Mouse (Mus musculus): ENCODE results near the gene Ccdc86. TPM values are rescaled to one million over a fixed set of nuclear protein-coding genes. Genes with fewer than 3 reads are reported as not detected.

The Ccdc86 gene
- total RNA-seq, 1 experiment = 25.7 TPM

DNA sequence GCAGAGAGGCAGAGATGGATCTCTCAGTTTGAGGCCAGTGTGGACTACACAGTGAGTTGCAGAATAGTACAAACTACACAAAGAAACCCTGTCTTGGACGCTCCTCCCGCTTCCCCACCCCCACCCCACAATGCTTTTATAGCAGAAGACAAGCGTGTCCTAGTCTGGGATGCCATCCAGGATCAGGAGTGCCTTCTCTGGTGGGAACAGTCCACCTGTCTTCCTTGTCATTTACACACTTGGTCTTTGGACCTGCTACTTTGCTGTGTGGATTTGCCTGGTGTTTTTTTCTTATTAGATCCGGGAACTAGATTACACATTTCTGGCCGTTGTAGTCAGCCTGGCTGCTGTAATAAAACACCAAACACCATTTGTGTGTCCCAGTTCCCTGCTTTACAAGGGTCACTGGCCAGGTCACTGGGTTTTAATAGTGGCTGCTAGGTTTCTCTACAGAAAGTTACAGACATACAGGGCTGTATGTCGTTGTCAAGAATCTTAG is 22.9 kb downstream of the Ccdc86 start:
- Histone ChIP-seq H3K4me3 (ENCODE audit: insufficient read depth in 1 of 2, low read depth in 1 of 2, low read length in 2 of 2, poor library complexity in 1 of 2, severe bottlenecking in 1 of 2) (no peak overlapping the region), H3K9me3 (ENCODE audit: control insufficient read depth, insufficient read depth, low read depth, low read length) (no peaks in the 10 kb centered on the region), H3K9ac (ENCODE audit: insufficient read depth, low read depth, low read length, poor library complexity, severe bottlenecking) (no peak overlapping the region), H3K36me3 (ENCODE audit: control insufficient read depth, insufficient read depth, low read length, poor library complexity, severe bottlenecking) (no peaks in the 10 kb centered on the region), H3K27ac (ENCODE audit: insufficient read depth, low read depth, low read length, poor library complexity, severe bottlenecking) (no peak overlapping the region), H3K4me1 (ENCODE audit: control insufficient read depth in 2 of 2, insufficient read depth in 2 of 2, low read length in 2 of 2, poor library complexity in 1 of 2) (peaks cover 0 to 2% of the 10 kb centered on the region in 2 experiments; a peak in 1 of 4 replicates)
- in situ Hi-C loops (cut with MboI; ENCODE audit: low sequenced_read_pairs in 2 of 2, unreplicated experiment in 2 of 2) = no loop called here
- TF ChIP-seq ZC3H11A (IDR thresholded peaks at IDR 0.05; ENCODE audit: borderline replicate concordance, low read depth, low read length) = no peak
- no peak for TF ChIP-seq ZNF384 (IDR thresholded peaks at IDR 0.05; ENCODE audit: low read depth, low read length)
- TF ChIP-seq CHD2 (IDR thresholded peaks at IDR 0.05; ENCODE audit: low read depth, low read length) = no peak
- TF ChIP-seq MAFK (IDR thresholded peaks at IDR 0.05; ENCODE audit: insufficient read depth, low read depth, low read length) = no peak
- no peak for TF ChIP-seq HCFC1 (IDR thresholded peaks at IDR 0.05; ENCODE audit: borderline replicate concordance, insufficient read depth, low read length)
- DNase-seq (ENCODE audit: low read depth, low spot score) = no peak

DNA sequence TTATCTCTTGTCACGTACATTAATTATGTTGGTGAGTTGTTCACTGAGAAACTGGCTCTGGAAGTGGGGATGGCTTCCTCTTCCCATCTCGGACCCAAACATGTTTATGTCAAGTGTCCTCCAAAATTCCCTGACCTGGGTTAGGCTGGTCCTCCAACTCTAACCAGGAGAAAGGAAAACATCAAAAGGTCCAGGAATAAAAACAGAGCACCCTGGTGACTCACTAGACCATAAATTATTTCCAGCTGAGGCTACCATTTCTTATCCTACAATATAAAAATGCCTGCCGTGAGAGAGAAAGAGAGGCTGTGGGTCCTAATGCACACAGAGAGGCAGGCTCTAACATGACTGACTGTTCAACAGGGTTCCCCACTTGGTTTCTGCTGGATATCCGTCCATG is 24.8 kb downstream of the Ccdc86 start:
- Histone ChIP-seq H3K9ac (ENCODE audit: insufficient read depth, low read depth, low read length, poor library complexity, severe bottlenecking) (no peak overlapping the region), H3K36me3 (ENCODE audit: control insufficient read depth, insufficient read depth, low read length, poor library complexity, severe bottlenecking) (no peaks in the 10 kb centered on the region), H3K4me3 (ENCODE audit: insufficient read depth in 1 of 2, low read depth in 1 of 2, low read length in 2 of 2, poor library complexity in 1 of 2, severe bottlenecking in 1 of 2) (no peak overlapping the region), H3K9me3 (ENCODE audit: control insufficient read depth, insufficient read depth, low read depth, low read length) (no peaks in the 10 kb centered on the region), H3K27ac (ENCODE audit: insufficient read depth, low read depth, low read length, poor library complexity, severe bottlenecking) (no peak overlapping the region), H3K4me1 (ENCODE audit: control insufficient read depth in 2 of 2, insufficient read depth in 2 of 2, low read length in 2 of 2, poor library complexity in 1 of 2) (peaks cover under 1 to 2% of the 10 kb centered on the region in 2 experiments; a peak in 1 of 4 replicates)
- DNase-seq (ENCODE audit: low read depth, low spot score) = no peak
- TF ChIP-seq HCFC1 (IDR thresholded peaks at IDR 0.05; ENCODE audit: borderline replicate concordance, insufficient read depth, low read length) = no peak
- TF ChIP-seq MAFK (IDR thresholded peaks at IDR 0.05; ENCODE audit: insufficient read depth, low read depth, low read length) = no peak
- TF ChIP-seq CHD2 (IDR thresholded peaks at IDR 0.05; ENCODE audit: low read depth, low read length) = no peak
- TF ChIP-seq ZC3H11A (IDR thresholded peaks at IDR 0.05; ENCODE audit: borderline replicate concordance, low read depth, low read length) = no peak
- TF ChIP-seq ZNF384 (IDR thresholded peaks at IDR 0.05; ENCODE audit: low read depth, low read length) = no peak
- in situ Hi-C loops (cut with MboI; ENCODE audit: low sequenced_read_pairs in 2 of 2, unreplicated experiment in 2 of 2) = no loop called here

DNA sequence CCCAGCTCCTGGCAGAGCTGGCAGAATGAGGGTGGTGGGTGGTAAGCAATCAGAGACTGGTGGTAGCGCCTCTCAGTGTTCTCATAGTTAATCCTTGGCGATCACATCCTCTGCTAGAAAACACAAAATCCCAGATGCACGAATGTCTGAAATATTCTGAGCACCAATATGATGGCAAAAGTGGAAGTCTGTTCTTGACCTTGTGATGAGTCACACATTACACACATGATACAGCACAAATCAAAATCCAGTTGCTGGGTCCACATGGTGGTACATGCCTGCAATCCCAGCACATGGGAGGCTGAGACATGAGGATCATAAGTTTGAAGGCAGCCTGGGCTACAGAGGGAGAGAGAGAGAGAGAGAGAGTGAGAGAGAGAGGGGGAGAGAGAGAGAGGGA is 28.0 kb downstream of the Ccdc86 start:
- Histone ChIP-seq H3K4me3 (ENCODE audit: insufficient read depth in 1 of 2, low read depth in 1 of 2, low read length in 2 of 2, poor library complexity in 1 of 2, severe bottlenecking in 1 of 2) (no peak overlapping the region), H3K9ac (ENCODE audit: insufficient read depth, low read depth, low read length, poor library complexity, severe bottlenecking) (no peak overlapping the region), H3K36me3 (ENCODE audit: control insufficient read depth, insufficient read depth, low read length, poor library complexity, severe bottlenecking) (no peaks in the 10 kb centered on the region), H3K27ac (ENCODE audit: insufficient read depth, low read depth, low read length, poor library complexity, severe bottlenecking) (no peak overlapping the region), H3K9me3 (ENCODE audit: control insufficient read depth, insufficient read depth, low read depth, low read length) (no peaks in the 10 kb centered on the region), H3K4me1 (ENCODE audit: control insufficient read depth in 2 of 2, insufficient read depth in 2 of 2, low read length in 2 of 2, poor library complexity in 1 of 2) (peaks cover 3 to 4% of the 10 kb centered on the region in 2 experiments; a peak in 1 of 4 replicates)
- in situ Hi-C loops (cut with MboI; ENCODE audit: low sequenced_read_pairs in 2 of 2, unreplicated experiment in 2 of 2) = no loop called here
- DNase-seq (ENCODE audit: low read depth, low spot score) = no peak
- TF ChIP-seq ZC3H11A (IDR thresholded peaks at IDR 0.05; ENCODE audit: borderline replicate concordance, low read depth, low read length) (no peak), HCFC1 (IDR thresholded peaks at IDR 0.05; ENCODE audit: borderline replicate concordance, insufficient read depth, low read length) (no peak), ZNF384 (IDR thresholded peaks at IDR 0.05; ENCODE audit: low read depth, low read length) (no peak), CHD2 (IDR thresholded peaks at IDR 0.05; ENCODE audit: low read depth, low read length) (no peak), MAFK (IDR thresholded peaks at IDR 0.05; ENCODE audit: insufficient read depth, low read depth, low read length) (no peak)

DNA sequence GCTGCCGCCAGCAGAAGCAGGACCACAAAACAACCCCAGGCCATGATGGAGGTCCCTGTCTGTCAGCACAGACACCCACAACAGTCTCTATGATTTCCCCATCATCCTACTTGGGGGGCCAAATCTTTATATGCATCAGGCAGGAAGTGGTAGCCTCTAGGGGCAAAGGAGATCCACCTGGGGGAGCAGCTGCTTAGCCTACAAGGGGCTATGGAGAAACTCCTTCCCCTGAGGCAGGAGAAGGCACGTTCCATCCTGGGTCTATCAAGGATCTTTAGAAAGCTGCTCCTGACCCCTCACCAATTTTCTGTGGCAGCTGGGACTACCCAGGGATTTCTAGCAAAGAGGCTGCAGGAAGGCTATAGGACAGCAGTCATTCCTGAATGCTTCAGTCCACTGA is 28.5 kb downstream of the Ccdc86 start, which contains the start of gene Zp1:
Gene Zp1 (minus strand): TSS at position 101 of the 400 bp plus-strand sequence.
- DNase-seq (ENCODE audit: low read depth, low spot score) = no peak
- Histone ChIP-seq H3K27ac (ENCODE audit: insufficient read depth, low read depth, low read length, poor library complexity, severe bottlenecking) (no peak within 1 kb of the TSS), H3K4me1 (ENCODE audit: control insufficient read depth in 2 of 2, insufficient read depth in 2 of 2, low read length in 2 of 2, poor library complexity in 1 of 2) (peaks cover 3 to 4% of the 10 kb centered on the region in 2 experiments; a peak in 1 of 4 replicates), H3K9ac (ENCODE audit: insufficient read depth, low read depth, low read length, poor library complexity, severe bottlenecking) (no peak within 1 kb of the TSS), H3K36me3 (ENCODE audit: control insufficient read depth, insufficient read depth, low read length, poor library complexity, severe bottlenecking) (no peaks in the 10 kb centered on the region), H3K4me3 (ENCODE audit: insufficient read depth in 1 of 2, low read depth in 1 of 2, low read length in 2 of 2, poor library complexity in 1 of 2, severe bottlenecking in 1 of 2) (no peak within 1 kb of the TSS), H3K9me3 (ENCODE audit: control insufficient read depth, insufficient read depth, low read depth, low read length) (no peaks in the 10 kb centered on the region)
- in situ Hi-C loops (cut with MboI; ENCODE audit: low sequenced_read_pairs in 2 of 2, unreplicated experiment in 2 of 2) = no loop called here
- TF ChIP-seq HCFC1 (IDR thresholded peaks at IDR 0.05; ENCODE audit: borderline replicate concordance, insufficient read depth, low read length) = no peak
- TF ChIP-seq ZC3H11A (IDR thresholded peaks at IDR 0.05; ENCODE audit: borderline replicate concordance, low read depth, low read length) = no peak
- no peak for TF ChIP-seq ZNF384 (IDR thresholded peaks at IDR 0.05; ENCODE audit: low read depth, low read length)
- TF ChIP-seq MAFK (IDR thresholded peaks at IDR 0.05; ENCODE audit: insufficient read depth, low read depth, low read length) = no peak
- TF ChIP-seq CHD2 (IDR thresholded peaks at IDR 0.05; ENCODE audit: low read depth, low read length) = no peak

Measured in ES-E14 (cell line).